Mouse (Mus musculus): ENCODE measurements around the gene Map2k6. TPM values are rescaled to one million over a fixed set of nuclear protein-coding genes. Genes with fewer than 3 reads are reported as not detected.

Gene Map2k6
- polyA plus RNA-seq, 1 experiment from 2014 or later, result 3.4 TPM

- Histone ChIP-seq H3K36me3 (ENCODE audit: control insufficient read depth, insufficient read depth) (0 out of 2 replicates have a peak, but pooled peaks cover 6% of the 10 kb centered on the region), H3K4me1 (replicated peaks; ENCODE audit: control insufficient read depth, insufficient read depth, low read length) (peaks cover 16% of the 10 kb centered on the region), H3K4me2 (replicated peaks; ENCODE audit: low read depth) (no peak overlapping the region), H3K4me3 (ENCODE audit: low read depth, low read length) (no peak overlapping the region), H3K9me3 (ENCODE audit: control insufficient read depth) (no peaks in the 10 kb centered on the region), H3K27me3 (replicated peaks; ENCODE audit: control insufficient read depth, insufficient read depth, low read length) (no peaks in the 10 kb centered on the region), H3K9ac (ENCODE audit: low read depth, low read length) (no peak overlapping the region), H3K27ac (ENCODE audit: low read depth, low read length) (no peak overlapping the region)
- ATAC-seq, result no peak
- 65% methylated on average over 4 of the region's 4 CpGs for WGBS
- no peak for TF ChIP-seq CTCF (IDR thresholded peaks at IDR 0.05; ENCODE audit: low read depth)
Observed at GRCm38 (mm10) chr11:110450758-110451121, 51.8 kb downstream of the Map2k6 start.

GRCm38 (mm10) chr11:110451590-110451989 is 52.7 kb downstream of the Map2k6 start:
- no peak for TF ChIP-seq CTCF (IDR thresholded peaks at IDR 0.05; ENCODE audit: low read depth)

GRCm38 (mm10) chr11:110453445-110454154 is 54.7 kb downstream of the Map2k6 start:
- H3K9me3 ChIP-seq (ENCODE audit: control insufficient read depth), result no peaks in the 10 kb centered on the region
- peaks cover 16% of the 10 kb centered on the region for H3K4me1 ChIP-seq (replicated peaks; ENCODE audit: control insufficient read depth, insufficient read depth, low read length)
- no peak overlapping the region for H3K4me3 ChIP-seq (ENCODE audit: low read depth, low read length)
- H3K4me2 ChIP-seq (replicated peaks; ENCODE audit: low read depth), result no peak overlapping the region
- H3K27ac ChIP-seq (ENCODE audit: low read depth, low read length), result no peak overlapping the region
- 0 out of 2 replicates have a peak, but pooled peaks cover 6% of the 10 kb centered on the region for H3K36me3 ChIP-seq (ENCODE audit: control insufficient read depth, insufficient read depth)
- no peak for TF ChIP-seq CTCF (IDR thresholded peaks at IDR 0.05; ENCODE audit: low read depth)
- WGBS, result 94% methylated on average over 5 of the region's 5 CpGs
- no peak for ATAC-seq
- no peak overlapping the region for H3K9ac ChIP-seq (ENCODE audit: low read depth, low read length)
- no peaks in the 10 kb centered on the region for H3K27me3 ChIP-seq (replicated peaks; ENCODE audit: control insufficient read depth, insufficient read depth, low read length)

More at GRCm38 (mm10) chr11:110451590-110451989, 52.7 kb downstream of the Map2k6 start:
- H3K4me3 ChIP-seq (ENCODE audit: low read depth, low read length), result no peak overlapping the region
- ATAC-seq, result no peak
- peaks cover 16% of the 10 kb centered on the region for H3K4me1 ChIP-seq (replicated peaks; ENCODE audit: control insufficient read depth, insufficient read depth, low read length)
- 43% methylated on average over 7 of the region's 7 CpGs for WGBS
- no peak overlapping the region for H3K27ac ChIP-seq (ENCODE audit: low read depth, low read length)
- H3K4me2 ChIP-seq (replicated peaks; ENCODE audit: low read depth), result no peak overlapping the region
- H3K9ac ChIP-seq (ENCODE audit: low read depth, low read length), result no peak overlapping the region
- no peaks in the 10 kb centered on the region for H3K9me3 ChIP-seq (ENCODE audit: control insufficient read depth)
- H3K27me3 ChIP-seq (replicated peaks; ENCODE audit: control insufficient read depth, insufficient read depth, low read length), result no peaks in the 10 kb centered on the region
- 0 out of 2 replicates have a peak, but pooled peaks cover 6% of the 10 kb centered on the region for H3K36me3 ChIP-seq (ENCODE audit: control insufficient read depth, insufficient read depth)

- Histone ChIP-seq H3K4me2 (replicated peaks; ENCODE audit: low read depth) (no peak overlapping the region), H3K4me3 (ENCODE audit: low read depth, low read length) (no peak overlapping the region), H3K27ac (ENCODE audit: low read depth, low read length) (no peak overlapping the region), H3K27me3 (replicated peaks; ENCODE audit: control insufficient read depth, insufficient read depth, low read length) (no peaks in the 10 kb centered on the region), H3K9ac (ENCODE audit: low read depth, low read length) (no peak overlapping the region), H3K36me3 (ENCODE audit: control insufficient read depth, insufficient read depth) (0 out of 2 replicates have a peak, but pooled peaks cover 6% of the 10 kb centered on the region), H3K4me1 (replicated peaks; ENCODE audit: control insufficient read depth, insufficient read depth, low read length) (peaks cover 10% of the 10 kb centered on the region; the same call in 1 of the 2 replicates), H3K9me3 (ENCODE audit: control insufficient read depth) (no peaks in the 10 kb centered on the region)
- WGBS, result 87% methylated on average over 7 of the region's 7 CpGs
- TF ChIP-seq CTCF (IDR thresholded peaks at IDR 0.05; ENCODE audit: low read depth), result no peak
- ATAC-seq, result no peak
Observed at GRCm38 (mm10) chr11:110457441-110457912, 58.6 kb downstream of the Map2k6 start.

GRCm38 (mm10) chr11:110460480-110460879 is 61.6 kb downstream of the Map2k6 start:
- no peak for ATAC-seq

GRCm38 (mm10) chr11:110461560-110462331 is 62.8 kb downstream of the Map2k6 start:
- WGBS, result 65% methylated on average over 17 of the region's 17 CpGs
- peak; percentile 66 for ATAC-seq

More at GRCm38 (mm10) chr11:110460480-110460879, 61.6 kb downstream of the Map2k6 start:
- H3K4me3 ChIP-seq (ENCODE audit: low read depth, low read length), result no peak overlapping the region
- TF ChIP-seq CTCF (IDR thresholded peaks at IDR 0.05; ENCODE audit: low read depth), result no peak
- H3K9ac ChIP-seq (ENCODE audit: low read depth, low read length), result no peak overlapping the region
- no peak overlapping the region for H3K27ac ChIP-seq (ENCODE audit: low read depth, low read length)
- 17% methylated on average over 2 of the region's 2 CpGs for WGBS
- H3K36me3 ChIP-seq (ENCODE audit: control insufficient read depth, insufficient read depth), result no peaks in the 10 kb centered on the region
- no peaks in the 10 kb centered on the region for H3K9me3 ChIP-seq (ENCODE audit: control insufficient read depth)
- H3K4me1 ChIP-seq (replicated peaks; ENCODE audit: control insufficient read depth, insufficient read depth, low read length), result peaks cover 10% of the 10 kb centered on the region; the same call in 1 of the 2 replicates
- no peak overlapping the region for H3K4me2 ChIP-seq (replicated peaks; ENCODE audit: low read depth)
- H3K27me3 ChIP-seq (replicated peaks; ENCODE audit: control insufficient read depth, insufficient read depth, low read length), result no peaks in the 10 kb centered on the region

More at GRCm38 (mm10) chr11:110461560-110462331, 62.8 kb downstream of the Map2k6 start:
- no peak overlapping the region for H3K27ac ChIP-seq (ENCODE audit: low read depth, low read length)
- no peak overlapping the region for H3K9ac ChIP-seq (ENCODE audit: low read depth, low read length)
- no peaks in the 10 kb centered on the region for H3K9me3 ChIP-seq (ENCODE audit: control insufficient read depth)
- no peak for TF ChIP-seq CTCF (IDR thresholded peaks at IDR 0.05; ENCODE audit: low read depth)
- no peaks in the 10 kb centered on the region for H3K36me3 ChIP-seq (ENCODE audit: control insufficient read depth, insufficient read depth)
- no peaks in the 10 kb centered on the region for H3K27me3 ChIP-seq (replicated peaks; ENCODE audit: control insufficient read depth, insufficient read depth, low read length)
- peaks cover 10% of the 10 kb centered on the region; the same call in 1 of the 2 replicates for H3K4me1 ChIP-seq (replicated peaks; ENCODE audit: control insufficient read depth, insufficient read depth, low read length)
- peak overlapping the region; percentile 17; the same call in 1 of the 2 replicates for H3K4me2 ChIP-seq (replicated peaks; ENCODE audit: low read depth)
- H3K4me3 ChIP-seq (ENCODE audit: low read depth, low read length), result no peak overlapping the region
